Mouse (Mus musculus): Measurements from ENCODE around the gene Tjp3. TPM values are rescaled to one million over a fixed set of nuclear protein-coding genes. Genes with fewer than 3 reads are reported as not detected.

Gene Tjp3
- total RNA-seq, 2 experiments from 2014 or later = 1.8 to 3.1 TPM

GRCm38 (mm10) chr10:81299585-81300351, 8.4 kb upstream of the Tjp3 start:
- no peak for DNase-seq (ENCODE audit: low spot score in 2 of 2)

- no peak for DNase-seq (ENCODE audit: low spot score in 2 of 2)
Measured at GRCm38 (mm10) chr10:81298369-81299100, 7.2 kb upstream of the Tjp3 start.

GRCm38 (mm10) chr10:81297845-81298244, 6.5 kb upstream of the Tjp3 start:
- no peak for DNase-seq (ENCODE audit: low spot score in 2 of 2)

DNA sequence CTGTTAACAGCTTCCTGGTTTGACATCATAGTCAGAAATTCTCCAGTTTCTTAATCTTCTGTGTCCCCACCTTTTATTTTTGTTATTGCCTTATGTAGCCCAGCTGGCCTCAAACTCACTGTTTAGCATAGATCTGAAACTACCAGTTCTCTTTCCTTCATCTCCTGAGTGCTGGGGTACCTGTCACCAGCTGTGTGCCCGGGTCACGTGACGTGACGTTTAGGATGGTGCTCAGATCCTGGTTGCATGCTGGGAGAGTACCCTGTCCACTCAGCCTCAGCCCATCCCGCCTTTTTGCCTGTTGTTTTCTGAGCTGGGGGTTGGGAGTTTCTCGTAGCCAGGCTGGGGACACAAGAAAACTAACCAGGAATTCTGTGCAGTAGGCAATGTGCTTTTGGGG, 5.9 kb upstream of the Tjp3 start:
- no peak for DNase-seq (ENCODE audit: low spot score in 2 of 2)

- no peak for DNase-seq (ENCODE audit: low spot score in 2 of 2)
Measured at GRCm38 (mm10) chr10:81295185-81295584, 3.8 kb upstream of the Tjp3 start.

DNA sequence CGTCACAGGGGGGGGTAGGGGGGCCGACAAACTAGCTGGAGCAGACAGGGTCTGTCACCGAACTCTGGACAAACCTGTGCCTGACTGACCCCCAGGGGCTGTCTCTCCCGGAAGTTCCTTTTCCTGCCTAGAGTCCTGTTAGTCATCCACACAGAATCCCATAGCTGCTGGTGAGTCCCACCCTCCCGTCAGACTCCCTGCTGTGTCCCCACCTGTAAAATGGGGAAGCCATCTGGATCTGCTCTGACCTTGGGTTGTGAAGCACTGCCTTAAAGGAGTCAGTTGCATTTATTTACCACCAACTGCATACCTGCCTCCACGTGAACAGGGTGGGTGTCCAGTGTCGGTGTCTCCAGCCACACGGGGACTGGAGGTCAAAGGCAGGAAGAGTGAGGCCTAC, 3.1 kb upstream of the Tjp3 start:
- DNase-seq (ENCODE audit: low spot score in 2 of 2) = no peak

- DNase-seq (ENCODE audit: low spot score in 2 of 2) = no peak
Measured at GRCm38 (mm10) chr10:81293334-81294030, 2.1 kb upstream of the Tjp3 start.

DNA sequence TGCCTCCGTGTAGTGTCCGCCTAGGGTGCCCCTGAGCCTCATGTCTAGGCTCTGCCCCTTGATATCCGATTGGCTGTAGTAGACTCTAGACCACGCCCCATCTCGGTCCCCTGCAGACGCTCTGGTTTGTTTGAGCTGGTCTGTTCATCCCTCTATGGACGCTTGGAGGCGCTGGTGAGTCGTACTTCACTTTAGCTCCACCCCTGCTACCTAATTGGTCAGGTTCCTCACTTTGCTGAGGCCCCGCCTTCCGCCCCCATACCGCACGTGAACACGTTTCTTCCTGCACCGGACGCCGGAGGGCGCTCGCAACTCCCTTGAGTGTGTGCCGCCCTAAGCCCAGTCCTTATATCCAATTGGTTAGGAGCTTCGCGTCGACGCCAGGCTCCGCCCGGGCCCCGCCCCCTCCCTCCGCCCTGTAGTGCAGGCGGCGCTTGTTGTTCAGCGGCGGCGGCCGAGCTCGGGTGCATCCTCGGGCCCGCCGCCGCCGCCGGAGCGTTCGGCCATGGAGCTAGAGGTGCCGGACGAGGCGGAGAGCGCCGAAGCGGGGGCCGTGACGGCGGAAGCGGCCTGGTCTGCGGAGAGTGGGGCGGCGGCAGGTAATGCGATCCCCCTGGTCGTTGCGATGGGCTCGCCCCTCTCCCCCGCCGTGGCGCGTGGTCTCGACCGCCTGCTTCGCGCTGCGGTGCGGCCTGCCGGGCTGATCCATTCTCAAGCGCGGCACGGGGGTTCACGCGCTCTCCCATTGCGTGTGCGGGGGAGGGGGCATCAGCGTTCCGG, 1.4 kb upstream of the Tjp3 start, which contains the start of gene Pip5k1c:
TSS of gene Pip5k1c (plus strand) at position 410 of the 780 bp plus-strand sequence.
- DNase-seq (ENCODE audit: low spot score in 2 of 2) = peak; percentile 89 to 98

- DNase-seq (ENCODE audit: low spot score in 2 of 2) = no peak
Measured at GRCm38 (mm10) chr10:81290698-81291460, 502 bp downstream of the Tjp3 start.

DNA sequence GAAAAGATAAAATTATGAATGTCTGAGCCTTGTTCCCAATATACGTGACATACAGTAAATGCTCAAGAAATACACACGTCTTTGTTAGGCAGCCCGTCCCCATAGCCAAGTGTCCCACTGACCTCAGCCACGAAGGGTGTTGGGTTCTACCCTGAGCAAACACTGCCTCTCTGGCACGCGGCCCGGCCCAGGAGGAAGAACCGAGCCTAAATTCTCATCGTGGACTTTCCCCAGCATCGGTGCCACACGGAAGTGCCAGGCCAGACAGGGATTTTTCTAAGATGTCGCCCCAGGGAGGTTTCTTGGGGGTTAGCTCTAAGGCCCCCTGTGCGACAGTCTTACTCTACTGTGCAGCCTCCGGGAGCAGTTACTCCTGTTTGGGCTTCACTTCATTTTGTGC, 1.6 kb downstream of the Tjp3 start:
- no peak for DNase-seq (ENCODE audit: low spot score in 2 of 2)

GRCm38 (mm10) chr10:81289278-81289677, 2.1 kb downstream of the Tjp3 start:
- no peak for DNase-seq (ENCODE audit: low spot score in 2 of 2)

DNA sequence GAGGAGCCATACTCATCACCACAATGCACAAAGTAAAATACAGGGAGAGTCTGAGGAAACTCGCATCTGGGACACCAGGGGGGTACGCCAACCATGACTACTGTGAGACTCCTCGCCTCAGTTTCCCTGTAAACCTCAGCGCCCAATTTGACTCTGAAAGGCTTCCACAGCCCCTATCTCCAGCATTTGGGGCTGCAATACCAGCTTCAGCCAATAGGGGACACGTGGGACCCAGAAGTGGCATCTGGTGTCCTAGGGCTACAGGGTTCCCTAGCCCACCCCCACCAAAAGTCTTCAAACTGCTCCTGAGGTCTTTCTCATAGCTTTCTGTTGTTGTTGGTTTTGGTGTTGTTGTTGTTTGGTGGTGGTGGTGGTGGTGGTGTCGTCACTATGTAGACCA, 2.8 kb downstream of the Tjp3 start:
- DNase-seq (ENCODE audit: low spot score in 2 of 2) = no peak

DNA sequence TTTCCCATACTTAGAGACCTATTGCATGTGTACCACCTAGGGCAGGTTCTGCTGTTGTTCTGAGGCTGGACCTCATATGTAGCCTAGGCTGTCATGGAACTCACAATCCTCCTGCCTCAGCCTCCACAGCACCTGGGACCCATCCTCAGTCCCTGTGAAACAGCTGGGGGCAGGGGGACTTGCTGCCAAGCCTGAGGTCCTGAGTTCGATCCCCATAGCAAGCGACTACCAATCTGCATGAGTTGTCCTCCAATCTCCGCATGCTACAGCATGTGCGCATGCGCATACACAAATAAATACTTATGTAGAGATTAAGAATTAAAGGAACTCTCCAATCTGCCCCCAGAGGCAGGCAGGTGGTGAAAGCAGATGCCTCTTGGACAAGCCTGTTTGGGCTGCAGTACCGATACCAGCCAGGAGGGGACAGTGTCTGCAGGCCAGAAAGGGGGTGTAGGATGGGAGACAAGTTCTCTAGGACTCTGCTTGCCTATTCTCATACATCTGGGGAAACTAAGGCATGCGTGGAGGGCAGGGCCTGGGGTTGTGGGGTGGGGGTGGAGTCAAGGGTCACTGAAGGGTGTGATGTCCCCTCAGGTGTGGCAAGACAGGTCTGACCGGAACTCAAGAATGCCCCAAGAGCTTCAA, 3.7 kb downstream of the Tjp3 start:
- DNase-seq (ENCODE audit: low spot score in 2 of 2) = peak in 1 of 2 experiments; percentile 54

- DNase-seq (ENCODE audit: low spot score in 2 of 2) = no peak
Measured at GRCm38 (mm10) chr10:81286586-81286985, 4.8 kb downstream of the Tjp3 start.

- peak; percentile 77 to 78 for DNase-seq (ENCODE audit: low spot score in 2 of 2)
Measured at GRCm38 (mm10) chr10:81285694-81286450, 5.5 kb downstream of the Tjp3 start.

DNA sequence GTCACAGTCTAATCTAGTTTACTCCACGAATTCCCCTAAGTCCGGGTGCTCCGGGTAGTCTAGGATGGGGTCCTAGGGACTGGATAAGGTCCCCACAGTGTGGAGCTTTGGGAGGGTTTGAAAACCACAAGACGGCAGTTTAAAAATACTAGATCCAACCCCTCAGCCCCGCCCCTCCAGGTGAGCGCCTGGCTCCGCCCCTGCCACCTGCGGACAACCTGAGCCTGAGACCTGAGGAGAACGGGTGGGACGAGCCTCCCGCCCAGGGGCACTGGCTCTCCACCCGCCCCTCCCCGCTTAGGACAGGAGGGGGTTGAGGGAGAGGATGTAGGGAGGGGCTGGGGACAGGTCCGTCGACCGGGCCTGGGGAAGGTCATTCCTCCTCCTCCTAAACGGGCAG, 6.7 kb downstream of the Tjp3 start:
- no peak for DNase-seq (ENCODE audit: low spot score in 2 of 2)

DNA sequence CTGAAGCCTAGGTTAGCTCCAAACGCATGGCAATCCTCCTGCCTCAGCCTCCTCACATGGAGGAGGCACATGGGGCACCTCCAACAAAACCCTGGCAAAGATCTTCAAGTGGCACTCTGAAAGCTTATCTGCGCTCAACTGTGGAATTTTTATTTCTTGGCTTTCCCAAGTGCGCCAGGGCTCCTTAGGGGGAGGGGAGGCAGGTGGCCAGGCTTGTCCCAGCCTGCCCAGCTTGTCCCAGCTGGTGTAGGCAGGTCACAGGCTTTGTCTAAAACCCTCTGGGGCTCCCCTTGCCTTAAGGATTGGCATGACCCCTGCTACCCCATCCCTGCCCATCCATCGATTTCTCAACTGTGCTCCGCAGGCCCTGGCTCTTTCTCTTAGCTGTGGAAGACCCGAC, 7.2 kb downstream of the Tjp3 start:
- no peak for DNase-seq (ENCODE audit: low spot score in 2 of 2)

DNA sequence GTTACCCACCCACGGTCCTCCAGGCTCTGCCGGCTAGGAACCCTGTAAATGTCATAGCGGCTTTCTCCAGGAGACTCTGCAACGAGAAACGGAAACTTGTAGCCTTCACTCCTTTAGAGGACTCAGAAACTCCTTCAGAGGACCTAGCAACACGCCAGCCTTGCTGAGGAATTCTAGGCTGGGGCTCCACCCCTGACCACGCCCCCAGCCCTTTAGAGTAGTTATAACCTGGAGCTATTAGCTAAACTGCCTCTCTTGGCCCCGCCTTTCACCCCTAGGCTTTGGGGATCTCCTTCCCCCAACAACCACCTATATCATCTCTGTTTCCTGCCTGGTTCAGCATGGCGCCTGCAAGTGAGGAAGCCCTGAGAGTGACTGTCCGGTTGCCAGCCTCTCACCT, 11.9 kb downstream of the Tjp3 start:
- DNase-seq (ENCODE audit: low spot score in 2 of 2) = no peak

DNA sequence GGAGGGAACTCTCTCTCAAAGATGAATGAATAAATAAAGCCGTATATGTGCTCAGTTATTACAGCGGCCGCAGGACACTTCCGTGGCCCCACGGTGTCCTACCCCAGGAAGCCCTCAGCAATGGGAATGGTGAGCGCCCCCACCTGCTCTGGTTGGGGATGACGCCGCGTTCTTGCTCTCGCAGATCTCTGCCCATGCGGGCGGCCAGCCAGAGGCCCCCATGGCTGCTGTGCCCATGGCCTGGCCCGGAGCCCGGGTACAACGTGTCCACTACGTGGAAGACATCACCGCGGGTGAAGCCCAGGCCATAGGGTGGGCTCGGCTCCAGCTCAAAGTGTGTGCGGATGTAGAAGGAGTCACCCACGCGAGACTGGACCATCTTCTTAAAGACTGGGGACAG, 13.7 kb downstream of the Tjp3 start:
- no peak for DNase-seq (ENCODE audit: low spot score in 2 of 2)
